ENCODE assay signal across 22 mouse cellular contexts in genomic region chr3:109984086-109984485, GRCm38 (mm10).
DNase-seq lines count a peak whose midpoint lies in the region; ATAC-seq and TF ChIP-seq lines count a peak whose summit lies in the region.
"Had no signal": no experiment of that assay in that cellular context is flagged by ENCODE, and none has a peak within 500 bp of the region (broad histone marks: within the 10 kb centered on the region; RNA-seq: fewer than 3 reads in every experiment).

No protein-coding gene starts in this region.

- no peaks in the 10 kb centered on the region for H3K27me3 ChIP-seq in forebrain, embryonic 14.5 days (replicated peaks; ENCODE audit: control insufficient read depth, insufficient read depth, low read length)
- no peaks in the 10 kb centered on the region for H3K27me3 ChIP-seq in forebrain, embryonic 13.5 days
- no peaks in the 10 kb centered on the region for H3K27me3 ChIP-seq in hindbrain, postnatal 0 days (ENCODE audit: insufficient read depth, low read length)
- H3K27me3 ChIP-seq in hindbrain, embryonic 14.5 days (ENCODE audit: control insufficient read depth, insufficient read depth, low read length) = no peaks in the 10 kb centered on the region
- no peaks in the 10 kb centered on the region for H3K27me3 ChIP-seq in midbrain, embryonic 15.5 days (replicated peaks)
- H3K27me3 ChIP-seq in midbrain, embryonic 13.5 days = no peaks in the 10 kb centered on the region
- H3K27me3 ChIP-seq: midbrain, embryonic 12.5 days had no signal

- H3K36me3 ChIP-seq in forebrain, embryonic 14.5 days (ENCODE audit: control insufficient read depth, insufficient read depth, low read length) = no peaks in the 10 kb centered on the region
- no peaks in the 10 kb centered on the region for H3K36me3 ChIP-seq in forebrain, embryonic 13.5 days (ENCODE audit: poor library complexity, severe bottlenecking)
- no peaks in the 10 kb centered on the region for H3K36me3 ChIP-seq in hindbrain, postnatal 0 days (ENCODE audit: insufficient read depth, low read length)
- no peaks in the 10 kb centered on the region for H3K36me3 ChIP-seq in hindbrain, embryonic 14.5 days (replicated peaks; ENCODE audit: control insufficient read depth, insufficient read depth)
- no peaks in the 10 kb centered on the region for H3K36me3 ChIP-seq in midbrain, embryonic 15.5 days (replicated peaks)
- H3K36me3 ChIP-seq in midbrain, embryonic 13.5 days = no peaks in the 10 kb centered on the region
- H3K36me3 ChIP-seq: G1E; heart, embryonic 10.5 days; midbrain, embryonic 12.5 days had no signal

- H3K9ac ChIP-seq in forebrain, embryonic 14.5 days (ENCODE audit: low read length) = no peak overlapping the region
- H3K9ac ChIP-seq in forebrain, embryonic 13.5 days = no peak overlapping the region
- H3K9ac ChIP-seq in hindbrain, postnatal 0 days (replicated peaks; ENCODE audit: low read length) = no peak overlapping the region
- no peak overlapping the region for H3K9ac ChIP-seq in hindbrain, embryonic 14.5 days
- H3K9ac ChIP-seq in midbrain, embryonic 15.5 days = no peak overlapping the region
- H3K9ac ChIP-seq in midbrain, embryonic 13.5 days (replicated peaks) = no peak overlapping the region
- H3K9ac ChIP-seq: midbrain, embryonic 12.5 days had no signal

- H3K27ac ChIP-seq in forebrain, embryonic 14.5 days (ENCODE audit: low read depth, low read length) = no peak overlapping the region
- H3K27ac ChIP-seq in forebrain, embryonic 13.5 days = no peak overlapping the region
- no peak overlapping the region for H3K27ac ChIP-seq in hindbrain, postnatal 0 days
- no peak overlapping the region for H3K27ac ChIP-seq in hindbrain, embryonic 14.5 days
- H3K27ac ChIP-seq in midbrain, embryonic 15.5 days = no peak overlapping the region
- no peak overlapping the region for H3K27ac ChIP-seq in midbrain, embryonic 13.5 days
- H3K27ac ChIP-seq: heart, embryonic 10.5 days; macrophage; midbrain, embryonic 12.5 days had no signal

- peak; percentile 59 for DNase-seq in forebrain, embryonic 14.5 days (ENCODE audit: low spot score)
- DNase-seq in hindbrain, postnatal 0 days (ENCODE audit: low spot score) = peak; percentile 61
- no peak for DNase-seq in hindbrain, embryonic 14.5 days (ENCODE audit: low spot score)
- peak; percentile 32 for DNase-seq in telencephalon, adult 2 months (ENCODE audit: low read depth, low spot score)
- DNase-seq: adrenal gland, postnatal 36 days; cerebellum, adult 8-10 months; gastrocnemius, postnatal 14 days; kidney, adult 2 months; kidney, postnatal 10 days; left cerebral cortex, postnatal 4 days; liver; thymus, postnatal 25 days had no signal

- no peak overlapping the region for H3K4me3 ChIP-seq in forebrain, embryonic 14.5 days (ENCODE audit: low read depth, low read length)
- no peak overlapping the region for H3K4me3 ChIP-seq in forebrain, embryonic 13.5 days
- H3K4me3 ChIP-seq in hindbrain, postnatal 0 days (ENCODE audit: low read length) = no peak overlapping the region
- no peak overlapping the region for H3K4me3 ChIP-seq in hindbrain, embryonic 14.5 days (replicated peaks; ENCODE audit: low read length)
- H3K4me3 ChIP-seq in midbrain, embryonic 15.5 days = no peak overlapping the region
- H3K4me3 ChIP-seq in midbrain, embryonic 13.5 days (replicated peaks) = no peak overlapping the region
- H3K4me3 ChIP-seq: erythroblast, embryonic 14.5 days; heart, embryonic 10.5 days; midbrain, embryonic 12.5 days had no signal

- 67% methylated on average over 2 of the region's 2 CpGs for WGBS in forebrain, embryonic 14.5 days
- 67% methylated on average over 2 of the region's 2 CpGs for WGBS in forebrain, embryonic 13.5 days
- 39% methylated on average over 2 of the region's 2 CpGs for WGBS in hindbrain, postnatal 0 days
- WGBS in hindbrain, embryonic 14.5 days = 50% methylated on average over 2 of the region's 2 CpGs
- WGBS in midbrain, embryonic 15.5 days = 46% methylated on average over 2 of the region's 2 CpGs
- WGBS in midbrain, embryonic 13.5 days = 64% methylated on average over 2 of the region's 2 CpGs

- no peaks in the 10 kb centered on the region for H3K4me1 ChIP-seq in forebrain, embryonic 14.5 days (ENCODE audit: control insufficient read depth, insufficient read depth, low read length)
- H3K4me1 ChIP-seq in forebrain, embryonic 13.5 days = no peaks in the 10 kb centered on the region
- no peaks in the 10 kb centered on the region for H3K4me1 ChIP-seq in hindbrain, postnatal 0 days (ENCODE audit: insufficient read depth, low read length)
- H3K4me1 ChIP-seq in hindbrain, embryonic 14.5 days (replicated peaks; ENCODE audit: control insufficient read depth, insufficient read depth, low read length) = no peaks in the 10 kb centered on the region
- H3K4me1 ChIP-seq in midbrain, embryonic 15.5 days = no peaks in the 10 kb centered on the region
- no peaks in the 10 kb centered on the region for H3K4me1 ChIP-seq in midbrain, embryonic 13.5 days (replicated peaks)
- H3K4me1 ChIP-seq: heart, embryonic 10.5 days; midbrain, embryonic 12.5 days had no signal

- no peak for TF ChIP-seq CTCF in hindbrain, postnatal 0 days (IDR thresholded peaks at IDR 0.05; ENCODE audit: low read depth)

- H3K9me3 ChIP-seq in forebrain, embryonic 14.5 days (replicated peaks; ENCODE audit: control insufficient read depth, low read length) = no peaks in the 10 kb centered on the region
- no peaks in the 10 kb centered on the region for H3K9me3 ChIP-seq in forebrain, embryonic 13.5 days (replicated peaks)
- H3K9me3 ChIP-seq in hindbrain, postnatal 0 days (ENCODE audit: low read length) = no peaks in the 10 kb centered on the region
- H3K9me3 ChIP-seq in hindbrain, embryonic 14.5 days (ENCODE audit: control insufficient read depth, low read length) = no peaks in the 10 kb centered on the region
- no peaks in the 10 kb centered on the region for H3K9me3 ChIP-seq in midbrain, embryonic 15.5 days
- H3K9me3 ChIP-seq in midbrain, embryonic 13.5 days = no peaks in the 10 kb centered on the region
- H3K9me3 ChIP-seq: G1E; heart, embryonic 10.5 days; midbrain, embryonic 12.5 days had no signal

- ATAC-seq in forebrain, embryonic 14.5 days = no peak
- ATAC-seq in forebrain, embryonic 13.5 days = no peak
- ATAC-seq in hindbrain, postnatal 0 days = no peak
- no peak for ATAC-seq in hindbrain, embryonic 14.5 days (ENCODE audit: low FRiP score)
- ATAC-seq in midbrain, embryonic 15.5 days (replicated peaks) = 0 out of 2 replicates have a peak, but pooled peaks have one; percentile 58
- ATAC-seq in midbrain, embryonic 13.5 days = no peak
- ATAC-seq: activated CD4-positive, CD25-positive, alpha-beta regulatory T cell, adult 4 months; inflammation-experienced regulatory T-cells, adult 6 months had no signal

- H3K4me2 ChIP-seq in forebrain, embryonic 14.5 days (ENCODE audit: low read length) = no peak overlapping the region
- H3K4me2 ChIP-seq in forebrain, embryonic 13.5 days = no peak overlapping the region
- no peak overlapping the region for H3K4me2 ChIP-seq in hindbrain, postnatal 0 days (ENCODE audit: low read depth, low read length)
- no peak overlapping the region for H3K4me2 ChIP-seq in hindbrain, embryonic 14.5 days (replicated peaks)
- H3K4me2 ChIP-seq in midbrain, embryonic 15.5 days = no peak overlapping the region
- H3K4me2 ChIP-seq in midbrain, embryonic 13.5 days (replicated peaks) = no peak overlapping the region
- H3K4me2 ChIP-seq: midbrain, embryonic 12.5 days had no signal
